Mouse (Mus musculus): ENCODE results near the gene Alpk3. TPM values are rescaled to one million over a fixed set of nuclear protein-coding genes. Genes with fewer than 3 reads are reported as not detected.

The Alpk3 gene
- polyA plus RNA-seq, 1 experiment from 2014 or later = 0.11 TPM

DNA sequence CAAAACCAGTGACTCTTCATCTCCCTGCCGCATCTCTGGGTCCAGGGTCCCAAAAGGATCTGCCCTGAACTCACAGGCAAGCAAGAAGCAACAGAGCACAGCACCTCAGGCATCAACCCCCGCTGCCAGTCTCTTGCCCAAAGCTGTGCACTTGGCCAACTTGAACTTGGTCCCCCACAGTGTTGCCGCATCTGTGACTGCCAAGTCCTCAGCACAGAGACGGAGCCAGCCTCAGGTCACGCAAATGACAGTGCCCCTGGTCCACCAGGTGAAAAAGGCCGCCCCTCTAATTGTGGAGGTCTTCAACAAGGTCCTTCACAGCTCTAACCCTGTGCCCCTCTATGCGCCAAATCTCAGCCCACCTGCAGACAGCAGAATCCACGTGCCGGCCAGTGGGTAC, 32.7 kb upstream of the Alpk3 start:
- Histone ChIP-seq H3K9ac (ENCODE audit: low read length) (no peak overlapping the region), H3K36me3 (ENCODE audit: control insufficient read depth, insufficient read depth, low read length) (peaks cover 27% of the 10 kb centered on the region), H3K27ac (replicated peaks) (no peak overlapping the region), H3K4me1 (replicated peaks; ENCODE audit: control insufficient read depth, insufficient read depth) (no peaks in the 10 kb centered on the region), H3K27me3 (ENCODE audit: control insufficient read depth, insufficient read depth, low read length) (no peaks in the 10 kb centered on the region), H3K4me2 (replicated peaks; ENCODE audit: low read depth) (no peak overlapping the region), H3K9me3 (ENCODE audit: control insufficient read depth, low read length) (no peaks in the 10 kb centered on the region), H3K4me3 (ENCODE audit: low read depth, low read length) (no peak overlapping the region)
- DNase-seq (ENCODE audit: low spot score) = no peak
- WGBS = 96% methylated on average over 9 of the region's 9 CpGs
- TF ChIP-seq EP300 (optimal IDR thresholded peaks at IDR 0.05) (no peak), CTCF (IDR thresholded peaks at IDR 0.05; ENCODE audit: low read depth) (no peak)
- no peak for ATAC-seq (ENCODE audit: low FRiP score, low TSS enrichment)

DNA sequence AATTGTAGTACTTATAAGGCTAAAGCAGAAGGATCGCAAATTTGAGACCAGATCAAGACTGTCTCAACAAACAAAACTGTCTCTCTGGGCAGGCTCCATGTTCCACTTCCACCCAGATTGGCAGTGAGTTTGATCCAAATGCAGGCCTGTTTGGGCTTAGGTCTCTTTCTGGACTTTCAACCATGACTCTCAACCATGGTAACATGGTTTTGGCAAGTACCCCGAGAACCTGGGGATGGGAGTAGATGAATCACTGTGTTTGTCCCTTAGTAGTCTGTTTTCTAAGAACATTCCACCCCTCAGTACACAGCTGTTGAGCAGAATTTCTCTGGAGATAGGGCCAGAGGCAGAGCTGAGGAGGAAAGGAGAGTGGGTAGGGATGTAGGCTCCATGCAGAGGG, 31.6 kb upstream of the Alpk3 start:
- Histone ChIP-seq H3K27ac (replicated peaks) (no peak overlapping the region), H3K9me3 (ENCODE audit: control insufficient read depth, low read length) (no peaks in the 10 kb centered on the region), H3K27me3 (ENCODE audit: control insufficient read depth, insufficient read depth, low read length) (no peaks in the 10 kb centered on the region), H3K9ac (ENCODE audit: low read length) (no peak overlapping the region), H3K36me3 (ENCODE audit: control insufficient read depth, insufficient read depth, low read length) (peaks cover 32% of the 10 kb centered on the region), H3K4me3 (ENCODE audit: low read depth, low read length) (no peak overlapping the region), H3K4me1 (replicated peaks; ENCODE audit: control insufficient read depth, insufficient read depth) (no peaks in the 10 kb centered on the region), H3K4me2 (replicated peaks; ENCODE audit: low read depth) (no peak overlapping the region)
- ATAC-seq (ENCODE audit: low FRiP score, low TSS enrichment) (no peak), DNase-seq (ENCODE audit: low spot score) (no peak)
- TF ChIP-seq EP300 (optimal IDR thresholded peaks at IDR 0.05) (no peak), CTCF (IDR thresholded peaks at IDR 0.05; ENCODE audit: low read depth) (no peak)
- WGBS = 80% methylated on average over 2 of the region's 2 CpGs

DNA sequence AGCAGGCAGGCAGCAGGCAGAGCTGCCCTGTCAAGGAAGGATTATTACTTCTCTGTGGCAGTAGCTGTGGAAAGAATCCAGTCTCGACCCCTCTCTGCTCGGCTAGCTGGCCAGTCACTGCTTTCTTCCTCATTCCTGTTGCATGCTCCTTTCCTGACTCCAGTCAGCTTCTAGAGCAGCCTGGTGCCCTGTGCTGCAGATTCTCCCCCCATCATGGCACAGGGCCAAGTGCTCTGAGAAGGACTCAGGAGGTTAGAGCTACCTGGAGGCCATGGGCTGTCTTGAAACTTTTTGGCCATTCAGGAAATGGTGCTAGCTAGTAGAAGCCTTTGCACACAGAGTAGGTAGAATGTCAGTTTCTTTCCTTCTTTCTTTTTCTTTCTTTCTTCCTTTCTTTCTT, 17.7 kb upstream of the Alpk3 start:
- ATAC-seq (ENCODE audit: low FRiP score, low TSS enrichment) (no peak), DNase-seq (ENCODE audit: low spot score) (peak; percentile 28)
- H3K4me3 ChIP-seq (ENCODE audit: low read depth, low read length) = no peak overlapping the region
- no peaks in the 10 kb centered on the region for H3K27me3 ChIP-seq (ENCODE audit: control insufficient read depth, insufficient read depth, low read length)
- H3K9ac ChIP-seq (ENCODE audit: low read length) = no peak overlapping the region
- no peaks in the 10 kb centered on the region for H3K4me1 ChIP-seq (replicated peaks; ENCODE audit: control insufficient read depth, insufficient read depth)
- no peaks in the 10 kb centered on the region for H3K9me3 ChIP-seq (ENCODE audit: control insufficient read depth, low read length)
- H3K36me3 ChIP-seq (ENCODE audit: control insufficient read depth, insufficient read depth, low read length) = peaks cover 46% of the 10 kb centered on the region
- 69% methylated on average over 2 of the region's 2 CpGs for WGBS
- H3K27ac ChIP-seq (replicated peaks) = no peak overlapping the region
- TF ChIP-seq EP300 (optimal IDR thresholded peaks at IDR 0.05) (no peak), CTCF (IDR thresholded peaks at IDR 0.05; ENCODE audit: low read depth) (no peak)
- H3K4me2 ChIP-seq (replicated peaks; ENCODE audit: low read depth) = no peak overlapping the region

DNA sequence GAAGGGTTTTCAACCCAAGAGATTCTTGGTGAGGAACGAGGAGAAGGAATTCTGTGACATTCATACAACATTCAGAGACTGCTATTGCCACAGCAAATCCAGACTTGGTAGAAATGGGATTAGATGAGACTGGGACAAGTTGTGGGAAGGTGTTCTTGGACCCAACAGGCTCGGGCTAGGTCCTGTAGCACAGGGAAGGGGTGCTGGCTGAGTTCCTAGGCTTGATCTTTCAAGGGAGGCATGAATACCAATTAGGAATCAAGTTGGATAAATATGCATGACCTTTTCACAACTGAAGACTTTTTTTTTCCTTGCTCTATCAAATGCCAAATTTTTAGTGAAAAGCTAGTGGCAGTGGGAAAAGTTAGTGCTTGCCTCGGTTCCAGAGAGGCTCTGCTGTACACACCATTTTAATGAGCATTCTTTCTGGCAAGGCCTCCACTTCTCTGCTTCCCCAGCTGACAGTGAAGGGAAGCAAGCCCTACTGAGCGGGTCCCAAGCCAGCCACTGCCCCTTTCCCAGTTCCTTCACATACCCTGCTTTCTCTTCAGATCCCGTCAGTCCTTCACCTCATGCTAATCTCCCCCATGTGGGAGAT, 14.3 kb upstream of the Alpk3 start:
- no peak for ATAC-seq (ENCODE audit: low FRiP score, low TSS enrichment)
- H3K27ac ChIP-seq (replicated peaks) = no peak overlapping the region
- H3K36me3 ChIP-seq (ENCODE audit: control insufficient read depth, insufficient read depth, low read length) = peaks cover 34% of the 10 kb centered on the region
- no peaks in the 10 kb centered on the region for H3K4me1 ChIP-seq (replicated peaks; ENCODE audit: control insufficient read depth, insufficient read depth)
- H3K4me2 ChIP-seq (replicated peaks; ENCODE audit: low read depth) = no peak overlapping the region
- no peak overlapping the region for H3K4me3 ChIP-seq (ENCODE audit: low read depth, low read length)
- WGBS = 76% methylated on average over 5 of the region's 5 CpGs
- H3K9ac ChIP-seq (ENCODE audit: low read length) = no peak overlapping the region
- no peaks in the 10 kb centered on the region for H3K9me3 ChIP-seq (ENCODE audit: control insufficient read depth, low read length)
- no peaks in the 10 kb centered on the region for H3K27me3 ChIP-seq (ENCODE audit: control insufficient read depth, insufficient read depth, low read length)
- DNase-seq (ENCODE audit: low spot score) = no peak
- no peak for TF ChIP-seq EP300 (optimal IDR thresholded peaks at IDR 0.05)

DNA sequence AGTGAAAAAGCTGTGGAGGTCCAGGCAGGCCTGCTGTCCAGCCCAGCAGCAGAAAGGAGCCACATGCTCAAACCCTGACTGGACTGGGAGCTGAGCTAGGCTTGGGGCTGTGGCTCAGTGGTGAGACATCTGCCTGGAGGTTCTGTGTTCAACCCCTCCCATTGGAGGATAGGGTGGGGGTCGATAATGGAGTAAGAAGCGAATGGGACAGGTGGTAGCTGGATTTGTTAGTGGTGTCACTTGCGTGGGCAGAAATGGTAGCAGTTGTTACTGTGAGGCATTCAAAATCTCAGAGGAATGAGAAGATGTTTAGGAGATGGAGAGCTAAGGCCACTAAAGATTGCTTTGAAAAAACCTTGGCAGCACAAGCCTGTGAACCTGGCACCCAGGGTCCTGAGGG, 9.6 kb upstream of the Alpk3 start:
- Histone ChIP-seq H3K4me3 (ENCODE audit: low read depth, low read length) (no peak overlapping the region), H3K9me3 (ENCODE audit: control insufficient read depth, low read length) (no peaks in the 10 kb centered on the region), H3K27me3 (ENCODE audit: control insufficient read depth, insufficient read depth, low read length) (no peaks in the 10 kb centered on the region), H3K27ac (replicated peaks) (no peak overlapping the region), H3K4me2 (replicated peaks; ENCODE audit: low read depth) (no peak overlapping the region), H3K4me1 (replicated peaks; ENCODE audit: control insufficient read depth, insufficient read depth) (no peaks in the 10 kb centered on the region), H3K9ac (ENCODE audit: low read length) (no peak overlapping the region), H3K36me3 (ENCODE audit: control insufficient read depth, insufficient read depth, low read length) (peaks cover 5% of the 10 kb centered on the region; the same call in 1 of the 2 replicates)
- ATAC-seq (ENCODE audit: low FRiP score, low TSS enrichment) (no peak), DNase-seq (ENCODE audit: low spot score) (no peak)
- TF ChIP-seq EP300 (optimal IDR thresholded peaks at IDR 0.05) = no peak
- no peak for TF ChIP-seq CTCF (IDR thresholded peaks at IDR 0.05; ENCODE audit: low read depth)
- WGBS = 84% methylated on average over 3 of the region's 3 CpGs

DNA sequence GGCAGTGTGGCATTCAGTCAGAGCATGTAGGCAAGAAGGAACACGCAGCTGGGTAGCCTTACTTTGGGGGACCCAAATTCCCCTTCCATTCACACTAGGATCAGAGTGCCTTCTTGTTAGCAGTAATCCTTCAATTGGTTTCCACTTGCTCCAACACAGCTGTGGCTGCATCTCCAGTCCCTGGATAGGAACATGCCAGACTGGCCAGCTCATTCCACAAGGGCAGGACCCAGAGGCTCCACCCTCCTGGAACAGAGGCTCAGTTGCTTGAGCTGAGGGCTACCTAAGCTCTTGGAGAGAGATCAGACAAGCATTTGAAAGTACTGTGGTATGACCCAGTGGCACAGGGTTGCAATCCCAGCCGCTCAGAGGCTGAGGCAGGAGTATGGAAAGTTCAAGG, 8.9 kb upstream of the Alpk3 start:
- no peak for DNase-seq (ENCODE audit: low spot score)
- WGBS = 81% methylated on average over 2 of the region's 2 CpGs

More for the DNA sequence above, 8.9 kb upstream of the Alpk3 start:
- Histone ChIP-seq H3K9ac (ENCODE audit: low read length) (no peak overlapping the region), H3K27ac (replicated peaks) (no peak overlapping the region), H3K4me2 (replicated peaks; ENCODE audit: low read depth) (no peak overlapping the region), H3K4me1 (replicated peaks; ENCODE audit: control insufficient read depth, insufficient read depth) (no peaks in the 10 kb centered on the region), H3K4me3 (ENCODE audit: low read depth, low read length) (no peak overlapping the region), H3K27me3 (ENCODE audit: control insufficient read depth, insufficient read depth, low read length) (no peaks in the 10 kb centered on the region), H3K36me3 (ENCODE audit: control insufficient read depth, insufficient read depth, low read length) (peaks cover 3% of the 10 kb centered on the region; the same call in 1 of the 2 replicates), H3K9me3 (ENCODE audit: control insufficient read depth, low read length) (no peaks in the 10 kb centered on the region)
- TF ChIP-seq CTCF (IDR thresholded peaks at IDR 0.05; ENCODE audit: low read depth) (no peak), EP300 (optimal IDR thresholded peaks at IDR 0.05) (no peak)
- ATAC-seq (ENCODE audit: low FRiP score, low TSS enrichment) = no peak
